Mouse (Mus musculus): ENCODE results near the gene Nell1. TPM values are rescaled to one million over a fixed set of nuclear protein-coding genes. Genes with fewer than 3 reads are reported as not detected.
A peak's percentile ranks its signal among the peaks of the same experiment; 100 is the strongest.

The Nell1 gene
- total RNA-seq, 2 experiments from 2014 or later, result 0.14 TPM; not detected in 1

GRCm38 (mm10) chr7:50573841-50574240 is 599.2 kb downstream of the Nell1 start:
- no peak for DNase-seq

- no peak for DNase-seq
Measured at GRCm38 (mm10) chr7:50588642-50589424, 614.2 kb downstream of the Nell1 start.

DNA sequence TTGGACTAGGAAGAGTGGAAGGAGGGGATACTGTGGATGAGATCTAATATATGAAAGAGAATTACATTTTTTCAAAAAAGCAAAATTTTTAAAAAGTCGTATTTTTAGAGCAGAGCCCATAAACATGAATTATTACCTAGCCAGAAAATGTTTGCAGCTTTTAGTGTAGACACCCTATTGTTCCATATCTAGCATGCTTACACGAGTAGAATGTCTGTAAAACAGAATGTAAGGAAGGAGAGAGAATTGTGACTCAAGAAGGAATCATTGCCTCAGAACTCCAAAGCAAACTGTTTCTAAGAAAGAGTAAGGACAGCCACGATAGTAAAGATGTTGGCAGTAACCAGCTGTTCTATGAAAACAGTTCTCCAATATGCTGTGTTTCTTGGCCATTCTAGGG is 624.2 kb downstream of the Nell1 start, which contains the start of gene 4933405O20Rik:
Gene 4933405O20Rik, plus strand, starts transcription at position 301 of the 400 bp plus-strand sequence.
- DNase-seq, result no peak

- no peak for DNase-seq
Measured at GRCm38 (mm10) chr7:50614101-50614500, 639.4 kb downstream of the Nell1 start.

DNA sequence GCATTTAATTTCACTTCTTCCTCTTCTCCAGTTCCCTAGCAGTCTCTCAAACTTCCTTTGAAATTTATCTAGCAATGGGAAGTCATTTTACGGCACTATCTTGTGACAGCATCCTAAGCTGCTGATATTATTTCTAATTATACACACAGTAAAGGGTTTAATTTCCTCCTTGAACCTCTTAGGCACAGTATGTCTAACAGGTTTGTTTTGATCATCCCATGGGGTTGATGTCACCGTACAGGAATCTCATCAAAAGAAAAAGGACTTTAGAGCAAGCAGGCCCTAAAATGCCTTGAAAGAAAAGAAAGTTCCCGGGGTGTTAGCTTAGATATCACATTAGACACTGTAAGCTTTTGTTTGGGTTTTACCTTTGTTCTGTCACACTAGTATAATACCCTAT is 654.5 kb downstream of the Nell1 start:
- DNase-seq, result no peak

DNA sequence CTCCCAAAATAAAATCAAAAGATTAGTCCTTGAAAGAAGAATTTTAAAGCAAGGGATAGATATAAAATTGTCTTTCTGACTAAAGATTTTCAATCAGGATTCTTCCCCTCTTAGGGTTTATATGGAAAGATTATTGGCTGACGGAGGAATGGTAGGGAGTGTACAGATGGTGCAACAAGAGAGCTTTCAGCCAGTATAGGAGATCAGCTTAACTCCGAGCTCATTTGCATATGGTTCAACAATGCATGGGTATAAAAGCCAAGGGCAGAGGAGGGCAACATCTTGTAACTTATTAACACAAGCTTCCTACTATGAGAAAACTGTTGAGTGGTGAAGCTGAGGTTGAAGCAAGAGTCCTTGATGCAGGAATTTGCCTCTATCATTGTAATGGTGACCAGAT is 658.5 kb downstream of the Nell1 start:
- DNase-seq, result no peak

DNA sequence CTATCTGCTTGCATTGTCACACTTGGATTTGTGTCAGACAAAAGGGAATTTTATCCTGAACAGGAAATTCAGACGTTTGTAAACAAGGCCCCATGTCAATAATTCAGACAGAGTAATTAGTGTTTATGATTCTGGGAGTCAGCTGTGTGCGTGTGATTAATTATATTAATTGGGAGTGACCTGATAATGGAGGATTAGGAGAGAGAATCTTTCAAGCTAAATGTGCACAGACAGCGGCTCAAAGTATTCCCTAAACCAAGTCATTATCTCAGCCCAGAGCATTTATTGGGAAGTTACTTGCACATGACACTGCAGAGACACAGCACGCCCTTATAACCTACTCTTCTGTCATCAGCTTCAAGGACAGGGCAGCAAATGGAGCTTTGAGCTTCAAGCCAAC is 697.6 kb downstream of the Nell1 start:
- DNase-seq, result no peak

DNA sequence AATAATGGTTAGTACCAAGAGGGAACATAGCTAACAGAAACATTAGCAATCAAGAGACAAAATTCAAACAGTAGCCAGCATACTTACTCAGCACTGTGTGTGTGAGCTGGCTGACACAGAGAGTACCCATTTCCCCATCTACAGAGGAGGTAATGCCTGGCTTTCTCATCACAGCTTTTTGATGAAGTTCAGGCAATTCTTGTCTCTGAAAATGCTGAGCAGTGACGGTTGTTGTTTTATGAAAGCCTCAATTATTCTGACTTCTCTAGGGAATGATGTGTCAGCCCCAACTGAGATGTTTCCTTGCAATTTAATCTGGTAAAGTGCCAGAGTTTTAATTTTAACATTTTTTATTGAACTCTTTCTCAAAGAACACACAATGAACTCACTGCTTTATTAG is 700.8 kb downstream of the Nell1 start:
- no peak for DNase-seq

- no peak for DNase-seq
Measured at GRCm38 (mm10) chr7:50677511-50677910, 702.8 kb downstream of the Nell1 start.

DNA sequence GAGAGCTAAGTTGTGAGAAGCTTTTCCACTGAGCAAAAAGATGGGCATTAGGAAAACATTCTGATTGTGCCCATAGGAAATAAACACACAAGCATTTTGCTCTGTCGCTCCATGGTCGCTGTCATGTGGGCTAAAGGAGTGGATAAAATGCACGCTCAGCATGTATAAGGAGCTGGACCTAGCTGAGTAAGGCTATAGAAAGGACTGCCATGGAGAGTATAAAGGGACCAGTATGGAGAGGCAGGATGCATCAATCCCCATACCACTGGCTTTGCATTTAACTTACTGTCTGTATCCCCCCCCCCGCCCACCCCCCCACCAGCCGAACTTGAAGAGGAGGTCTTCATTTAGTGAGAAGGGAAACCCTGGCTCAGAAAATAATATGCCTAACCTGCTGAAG is 711.7 kb downstream of the Nell1 start:
- no peak for DNase-seq

- no peak for DNase-seq
Measured at GRCm38 (mm10) chr7:50725166-50725565, 750.5 kb downstream of the Nell1 start.

DNA sequence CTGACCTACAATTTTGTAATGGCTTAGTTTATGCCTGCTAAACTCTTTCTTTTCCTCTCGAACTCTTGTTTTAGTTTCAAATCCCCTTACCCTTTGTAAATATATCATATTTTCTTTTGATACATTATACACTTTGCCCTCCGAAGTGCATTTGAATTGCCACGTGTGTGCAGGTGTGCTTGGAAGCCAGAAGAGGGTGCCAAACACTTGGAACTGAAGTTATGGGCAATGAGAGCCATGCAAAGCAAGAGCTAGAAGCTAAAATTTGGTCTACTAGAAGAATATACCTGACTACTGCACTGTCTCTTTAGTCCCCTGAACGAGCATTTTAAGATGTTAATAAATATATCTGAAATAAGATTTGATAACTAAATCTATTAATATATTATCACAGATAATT is 756.3 kb downstream of the Nell1 start:
- DNase-seq, result no peak

GRCm38 (mm10) chr7:50755516-50755915 is 780.9 kb downstream of the Nell1 start:
- DNase-seq, result no peak

GRCm38 (mm10) chr7:50756409-50756808 is 781.7 kb downstream of the Nell1 start:
- no peak for DNase-seq

GRCm38 (mm10) chr7:50773516-50773915 is 798.9 kb downstream of the Nell1 start:
- DNase-seq, result no peak

GRCm38 (mm10) chr7:50781105-50781504 is 806.4 kb downstream of the Nell1 start:
- DNase-seq, result no peak

GRCm38 (mm10) chr7:50783652-50784051 is 809.0 kb downstream of the Nell1 start:
- DNase-seq, result peak; percentile 4

DNA sequence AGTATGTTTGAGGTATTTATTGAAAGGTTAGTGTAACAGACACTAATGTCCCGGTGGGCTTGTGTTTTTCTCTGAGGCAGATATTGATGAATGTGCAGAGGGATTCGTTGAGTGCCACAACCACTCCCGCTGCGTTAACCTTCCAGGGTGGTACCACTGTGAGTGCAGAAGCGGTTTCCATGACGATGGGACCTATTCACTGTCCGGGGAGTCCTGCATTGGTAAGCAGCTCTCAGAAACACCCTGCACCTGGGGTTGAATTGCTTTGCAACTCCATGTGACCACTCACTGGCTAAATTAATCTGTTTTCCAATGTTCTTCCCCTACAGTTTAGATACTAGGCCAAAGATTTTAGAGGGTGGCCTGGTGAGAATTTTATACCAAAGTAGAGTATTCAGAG is 851.5 kb downstream of the Nell1 start:
- DNase-seq, result no peak

- no peak for DNase-seq
Measured at GRCm38 (mm10) chr7:50832799-50833198, 858.1 kb downstream of the Nell1 start.

GRCm38 (mm10) chr7:50842646-50843045 is 868.0 kb downstream of the Nell1 start:
- DNase-seq, result no peak

- DNase-seq, result no peak
Measured at GRCm38 (mm10) chr7:50847921-50848320, 873.3 kb downstream of the Nell1 start.

DNA sequence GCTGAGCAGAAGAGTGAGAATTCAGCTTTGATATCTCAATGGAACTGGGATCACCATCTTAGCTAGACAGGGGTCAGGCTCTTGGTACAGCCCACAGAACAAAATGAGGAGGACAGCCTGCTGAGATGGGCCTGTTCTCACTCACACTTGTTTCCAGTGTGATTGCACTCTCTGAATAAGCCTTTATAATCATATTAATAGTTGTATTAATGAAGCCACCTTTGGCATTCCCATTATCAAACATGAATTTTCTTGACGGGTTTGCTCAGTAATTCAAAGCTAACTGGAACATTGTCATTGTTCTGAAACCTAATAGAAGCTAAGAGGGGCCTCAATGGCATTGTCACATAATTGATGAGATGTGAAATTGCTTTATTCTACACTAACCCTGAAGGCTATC is 875.6 kb downstream of the Nell1 start:
- DNase-seq, result no peak

- DNase-seq, result no peak
Measured at GRCm38 (mm10) chr7:50870181-50870580, 895.5 kb downstream of the Nell1 start.

DNA sequence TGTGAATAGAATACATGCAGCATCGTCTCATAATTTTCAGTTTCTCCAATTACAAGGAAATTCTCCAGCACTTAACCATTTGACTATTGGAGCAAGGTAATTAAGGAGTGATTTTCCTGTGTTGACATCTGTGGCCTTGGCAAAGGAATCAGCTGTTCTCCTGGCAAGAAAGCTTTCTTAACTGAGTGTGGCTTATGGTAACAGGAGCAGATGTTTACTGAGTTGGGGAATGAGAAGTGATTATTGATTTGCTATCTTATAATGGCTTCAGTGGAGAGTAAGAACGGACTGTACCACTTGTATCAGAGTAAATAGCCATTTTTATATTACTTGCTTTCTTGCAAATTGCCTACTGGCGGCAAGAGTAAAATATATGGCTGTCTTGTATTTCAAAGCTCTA is 913.0 kb downstream of the Nell1 start:
- DNase-seq, result no peak
